Mouse (Mus musculus) left cerebral cortex, postnatal 10 days (tissue): ENCODE data around the gene Olfr1051. TPM values are rescaled to one million over a fixed set of nuclear protein-coding genes. Genes with fewer than 3 reads are reported as not detected.
"Not testable (repeated sequence)": the region's sequence is repeated elsewhere in the genome, so short reads cannot be mapped to it uniquely, and the experiment has no call there.

ENCODE experiments used
- DNase-seq, 2 experiments: peaks; one replicate each; pipeline ENCODE4 v3.0.0; 2021 to 2022; ENCODE audit warnings: low spot score in 2 of 2, mixed read lengths in 1 of 2; ENCODE audit errors: extremely low spot score in 1 of 2
- intact Hi-C: fragments of 180-260 bp; cut with DNase I; formaldehyde crosslinking; loops from one replicate; pipeline ENCODE4 v1.15.1; 2025
- total RNA-seq, 2 experiments: library from RNA; stranded (reverse); gene quantifications; 2 replicates each; pipeline ENCODE4 v1.2.3; 2021

Gene Olfr1051
- total RNA-seq: not detected

- DNase-seq, intact Hi-C loops: not testable (repeated sequence)
These were observed at the start of gene Olfr1051 for GRCm38 (mm10) chr2:86278988-86279387. Gene Olfr1051 (minus strand): TSS chr2:86279088.

- no peak for DNase-seq
- intact Hi-C loops: no loop called here
These were observed 36.3 kb upstream of the Olfr1051 start, which contains the start of gene Olfr1053 for GRCm38 (mm10) chr2:86315184-86315583. Gene Olfr1053 (minus strand): TSS chr2:86315284.

- intact Hi-C loops: no loop called here
- no peak for DNase-seq
These were observed 13.3 kb upstream of the Olfr1051 start, which contains the start of gene Olfr1052 for GRCm38 (mm10) chr2:86292155-86292554. Gene Olfr1052 (plus strand): TSS chr2:86292455.

GRCm38 (mm10) chr2:86258228-86258627 is 20.7 kb downstream of the Olfr1051 start, which contains the start of gene Olfr1049:
Gene Olfr1049 (minus strand): TSS chr2:86258328.
- DNase-seq, intact Hi-C loops: not testable (repeated sequence)

GRCm38 (mm10) chr2:86240189-86240588 is 38.7 kb downstream of the Olfr1051 start, which contains the start of gene Olfr1048:
Gene Olfr1048 (minus strand): TSS chr2:86240289.
- intact Hi-C loops: no loop called here
- no peak for DNase-seq

GRCm38 (mm10) chr2:86231301-86231700 is 47.6 kb downstream of the Olfr1051 start, which contains the start of gene Olfr1047:
Gene Olfr1047 (minus strand): TSS chr2:86231401.
- no peak for DNase-seq
- intact Hi-C loops: no loop called here

Other genes starting within 250 kb of the Olfr1051 start
- not detected for gene Olfr1034, start 233.2 kb downstream of the Olfr1051 start, total RNA-seq
- gene Olfr1036, start 205.1 kb downstream of the Olfr1051 start, total RNA-seq: not detected
- not detected for gene Olfr1037, start 191.7 kb downstream of the Olfr1051 start, total RNA-seq
- not detected for gene Olfr1039, start 143.2 kb downstream of the Olfr1051 start, total RNA-seq
- not detected for gene Olfr1040, start 132.4 kb downstream of the Olfr1051 start, total RNA-seq
- not detected for gene Olfr1042, start 117.2 kb downstream of the Olfr1051 start, total RNA-seq
- gene Olfr1043, start 111.6 kb downstream of the Olfr1051 start, total RNA-seq: not detected
- gene Olfr1044, start 101.3 kb downstream of the Olfr1051 start, total RNA-seq: not detected
- gene Olfr52, start 93.4 kb downstream of the Olfr1051 start, total RNA-seq: not detected
- gene Olfr1045, start 76.1 kb downstream of the Olfr1051 start, total RNA-seq: not detected
- not detected for gene Olfr1046, start 59.8 kb downstream of the Olfr1051 start, total RNA-seq
- not detected for gene Olfr1047, start 47.7 kb downstream of the Olfr1051 start, total RNA-seq
- not detected for gene Olfr1048, start 38.8 kb downstream of the Olfr1051 start, total RNA-seq
- gene Olfr1049, start 20.8 kb downstream of the Olfr1051 start, total RNA-seq: not detected
- gene Olfr1052, start 13.4 kb upstream of the Olfr1051 start, total RNA-seq: not detected
- not detected for gene Olfr1053, start 36.2 kb upstream of the Olfr1051 start, total RNA-seq
- gene Olfr1054, start 56.3 kb upstream of the Olfr1051 start, total RNA-seq: not detected
- not detected for gene Olfr1055, start 71.2 kb upstream of the Olfr1051 start, total RNA-seq
- gene Olfr1056, start 83.4 kb upstream of the Olfr1051 start, total RNA-seq: not detected
- not detected for gene Olfr1057, start 99.3 kb upstream of the Olfr1051 start, total RNA-seq
- gene Olfr1058, start 109.5 kb upstream of the Olfr1051 start, total RNA-seq: not detected
- gene Olfr1061, start 135.0 kb upstream of the Olfr1051 start, total RNA-seq: not detected
- gene Olfr1062, start 147.7 kb upstream of the Olfr1051 start, total RNA-seq: not detected
- not detected for gene Olfr1065, start 171.5 kb upstream of the Olfr1051 start, total RNA-seq
- gene Olfr1066, start 177.2 kb upstream of the Olfr1051 start, total RNA-seq: not detected
- not detected for gene Olfr228, start 208.3 kb upstream of the Olfr1051 start, total RNA-seq
- not detected for gene Olfr1076, start 229.4 kb upstream of the Olfr1051 start, total RNA-seq